Mouse (Mus musculus) bone marrow macrophage, adult 2 months (primary cell): ENCODE measurements at regions not wholly inside any gene's neighbourhood (a gene's known extent, or its start where the extent isn't known, plus 50 kb on each side); places are given as distances from the start of the nearest gene placed in this dataset.

ENCODE experiments used
- CTCF ChIP-seq: IDR thresholded peaks from 2 replicates; pipeline ENCODE4 v1.5.1; 2012; ENCODE audit warnings: low read depth, mild to moderate bottlenecking, low read length, moderate library complexity
- POLR2A ChIP-seq: IDR thresholded peaks from 2 replicates; pipeline ENCODE4 v1.6.1; 2012; ENCODE audit warnings: mild to moderate bottlenecking, low read depth, low read length, borderline replicate concordance

- no peak for TF ChIP-seq CTCF
- TF ChIP-seq POLR2A = no peak
Measured at GRCm38 (mm10) chr11:22457220-22457619, 54.7 kb upstream of the Tmem17 start.
